Mouse (Mus musculus) C2C12 (cell line): ENCODE results near the gene Snx29. TPM values are rescaled to one million over a fixed set of nuclear protein-coding genes. Genes with fewer than 3 reads are reported as not detected.

Experiments used
- H3K27me3 ChIP-seq: one replicate; pipeline ENCODE4 v1.6.1; 2011; ENCODE audit not compliant: control insufficient read depth, insufficient read depth, insufficient read length
- H3K36me3 ChIP-seq: one replicate; pipeline ENCODE4 v1.6.1; 2011; ENCODE audit not compliant: control insufficient read depth, insufficient read depth
- H3K4me3 ChIP-seq: one replicate; pipeline ENCODE4 v1.5.1; 2011; ENCODE audit warnings: mild to moderate bottlenecking, control low read depth; ENCODE audit not compliant: poor library complexity, insufficient read depth, severe bottlenecking
- H3K79me2 ChIP-seq: one replicate; pipeline ENCODE4 v1.6.1; 2011; ENCODE audit not compliant: control insufficient read depth, insufficient read depth
- H3K79me3 ChIP-seq: one replicate; pipeline ENCODE4 v1.6.1; 2011; ENCODE audit warnings: low read depth, control low read depth
- H3ac ChIP-seq: one replicate; pipeline ENCODE3; 2011; ENCODE audit warnings: low read depth; ENCODE audit not compliant: control insufficient read depth, insufficient read length
- CEBPB ChIP-seq: IDR thresholded peaks from one replicate; pipeline ENCODE4 v1.6.1; 2011; ENCODE audit warnings: low read depth, mild to moderate bottlenecking, control low read depth, moderate library complexity
- CTCF ChIP-seq: IDR thresholded peaks from one replicate; pipeline ENCODE4 v1.5.1; 2011; ENCODE audit not compliant: control insufficient read depth, insufficient read depth, insufficient read length
- FOSL1 ChIP-seq: IDR thresholded peaks from one replicate; pipeline ENCODE4 v1.8.0; 2011; ENCODE audit warnings: mild to moderate bottlenecking, low read length; ENCODE audit not compliant: poor library complexity, insufficient read depth, severe bottlenecking
- MAX ChIP-seq: IDR thresholded peaks from one replicate; pipeline ENCODE4 v1.6.1; 2011; ENCODE audit warnings: mild to moderate bottlenecking, control low read depth
- MYOD1 ChIP-seq: IDR thresholded peaks from one replicate; pipeline ENCODE4 v1.6.1; 2011; ENCODE audit warnings: low read depth; ENCODE audit not compliant: control insufficient read depth, insufficient read length
- MYOG ChIP-seq: IDR thresholded peaks from one replicate; pipeline ENCODE4 v1.6.1; 2011; ENCODE audit not compliant: control insufficient read depth, insufficient read length; ENCODE audit errors: extremely low read depth
- USF1 ChIP-seq: IDR thresholded peaks from one replicate; pipeline ENCODE4 v1.6.1; 2011; ENCODE audit warnings: low read depth, mild to moderate bottlenecking, control low read depth, moderate library complexity
- polyA plus RNA-seq: library from polyadenylated mRNA; unstranded; fragments of >200 nt; fragmentation: generic; extraction: Trizol; gene quantifications from one replicate; pipeline ENCODE4 v1.2.1, GENCODE M21; 2012; ENCODE audit warnings: missing spikeins

Gene Snx29
- polyA plus RNA-seq, 1 experiment = 0.62 TPM

DNA sequence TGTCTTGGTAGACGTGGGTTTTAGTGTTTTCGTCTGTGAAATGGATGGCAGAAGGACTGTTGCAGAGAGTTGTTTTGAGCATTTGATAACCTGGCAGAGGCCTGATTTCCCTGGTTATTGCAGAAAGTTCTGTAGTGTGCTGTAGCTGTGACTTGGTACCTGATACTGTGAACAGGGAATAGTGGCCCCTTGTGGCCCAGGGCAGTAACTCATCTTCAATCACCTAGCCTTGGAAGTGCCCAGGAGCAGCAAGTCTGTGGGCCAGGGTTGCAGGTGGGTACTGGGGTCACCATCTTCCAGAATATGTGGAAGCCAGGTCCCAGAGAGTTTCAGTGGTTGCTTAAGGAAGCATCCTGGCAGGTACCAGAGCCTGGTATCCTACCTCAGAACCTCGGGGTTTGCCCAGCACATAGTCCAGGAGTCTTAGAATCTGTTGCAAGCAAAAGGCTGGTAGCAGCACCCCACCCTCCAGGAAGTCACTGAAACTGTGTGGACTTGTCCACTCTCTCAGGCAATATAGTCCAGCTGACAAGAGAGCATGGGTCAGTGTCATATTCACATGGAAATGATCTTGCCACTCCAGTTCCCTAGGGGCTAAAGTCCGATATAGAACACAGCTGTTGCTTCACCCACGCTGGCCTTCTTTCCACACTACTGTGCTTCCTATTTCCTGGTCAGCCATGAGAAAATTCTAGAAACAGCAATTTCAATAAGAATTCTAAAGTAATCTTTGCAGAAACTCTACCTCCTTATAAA, 281.1 kb downstream of the Snx29 start:
- no peak for TF ChIP-seq USF1
- no peak for TF ChIP-seq MAX
- H3K27me3 ChIP-seq = no peaks in the 10 kb centered on the region
- no peak overlapping the region for H3K4me3 ChIP-seq
- H3ac ChIP-seq = no peak overlapping the region
- H3K79me2 ChIP-seq = no peaks in the 10 kb centered on the region
- no peaks in the 10 kb centered on the region for H3K79me3 ChIP-seq
- no peaks in the 10 kb centered on the region for H3K36me3 ChIP-seq

- TF ChIP-seq CEBPB = no peak
- no peak for TF ChIP-seq MAX
- TF ChIP-seq CTCF = no peak
- TF ChIP-seq MYOG = no peak
- no peak for TF ChIP-seq FOSL1
- TF ChIP-seq USF1 = no peak
- no peak for TF ChIP-seq MYOD1
- no peaks in the 10 kb centered on the region for H3K27me3 ChIP-seq
- H3K4me3 ChIP-seq = no peak overlapping the region
- H3K79me3 ChIP-seq = no peaks in the 10 kb centered on the region
- no peaks in the 10 kb centered on the region for H3K36me3 ChIP-seq
- H3K79me2 ChIP-seq = no peaks in the 10 kb centered on the region
- no peak overlapping the region for H3ac ChIP-seq
Observed at GRCm38 (mm10) chr16:11612526-11613126, 289.9 kb downstream of the Snx29 start.

GRCm38 (mm10) chr16:11614401-11615014, 291.8 kb downstream of the Snx29 start:
- H3ac ChIP-seq = no peak overlapping the region
- no peaks in the 10 kb centered on the region for H3K36me3 ChIP-seq
- H3K79me3 ChIP-seq = no peaks in the 10 kb centered on the region
- H3K79me2 ChIP-seq = no peaks in the 10 kb centered on the region
- TF ChIP-seq FOSL1 = no peak
- no peak for TF ChIP-seq MYOG
- TF ChIP-seq CEBPB = no peak
- no peak for TF ChIP-seq MAX
- no peak for TF ChIP-seq USF1
- TF ChIP-seq CTCF = no peak
- no peak for TF ChIP-seq MYOD1
- no peaks in the 10 kb centered on the region for H3K27me3 ChIP-seq
- no peak overlapping the region for H3K4me3 ChIP-seq

DNA sequence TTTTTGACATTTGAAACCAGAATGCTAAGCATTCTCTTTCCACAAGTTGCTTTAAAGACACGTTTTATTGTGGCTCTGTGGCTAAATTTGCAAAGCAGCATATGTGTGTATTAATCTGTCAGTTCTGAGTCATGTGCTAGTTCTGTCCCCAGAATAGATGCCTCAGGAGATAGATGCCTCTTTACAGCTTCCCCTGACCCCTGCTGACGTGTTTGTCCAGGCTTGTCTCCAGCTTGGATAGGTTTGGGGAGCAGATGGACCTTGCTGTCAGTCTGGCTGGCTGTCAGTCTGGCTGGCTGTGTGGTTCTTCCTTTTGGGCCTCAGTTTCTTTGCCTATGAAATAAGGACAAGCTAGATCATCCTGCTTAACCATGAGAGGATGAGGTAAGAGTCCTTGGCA, 292.9 kb downstream of the Snx29 start:
- TF ChIP-seq MYOD1 (no peak), USF1 (peak; percentile 25)
- H3K4me3 ChIP-seq = no peak overlapping the region
- no peaks in the 10 kb centered on the region for H3K27me3 ChIP-seq
- H3K36me3 ChIP-seq = no peaks in the 10 kb centered on the region
- no peak overlapping the region for H3ac ChIP-seq
- no peaks in the 10 kb centered on the region for H3K79me2 ChIP-seq
- no peaks in the 10 kb centered on the region for H3K79me3 ChIP-seq

- TF ChIP-seq MAX (no peak), MYOD1 (peak; percentile 6), MYOG (no peak)
Observed at GRCm38 (mm10) chr16:11619951-11620350, 297.2 kb downstream of the Snx29 start.

DNA sequence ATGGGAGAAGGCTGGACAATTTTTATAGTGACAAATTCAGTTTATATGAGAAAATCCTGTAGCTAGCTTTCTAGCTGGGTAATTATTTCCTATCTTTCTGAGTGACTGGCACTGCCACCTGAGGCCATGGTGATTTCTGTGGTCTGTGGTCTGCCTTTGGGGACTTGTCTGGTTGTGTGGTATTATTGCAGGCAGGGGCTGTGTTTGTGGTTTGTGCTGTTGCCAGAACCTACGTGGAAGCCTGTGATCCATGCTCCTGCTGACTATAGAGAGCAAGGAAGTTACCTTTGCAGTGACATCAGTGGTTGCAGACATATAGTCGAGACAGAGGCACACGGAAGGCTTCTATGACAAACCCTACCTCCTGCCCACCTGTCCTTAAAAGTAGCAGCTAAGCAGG, 298.3 kb downstream of the Snx29 start:
- TF ChIP-seq MYOD1 (peak; percentile 89), USF1 (no peak)
- H3K79me2 ChIP-seq = no peaks in the 10 kb centered on the region
- H3K4me3 ChIP-seq = no peak overlapping the region
- H3K36me3 ChIP-seq = no peaks in the 10 kb centered on the region
- no peaks in the 10 kb centered on the region for H3K79me3 ChIP-seq
- H3K27me3 ChIP-seq = no peaks in the 10 kb centered on the region
- no peak overlapping the region for H3ac ChIP-seq

More at GRCm38 (mm10) chr16:11619951-11620350, 297.2 kb downstream of the Snx29 start:
- Histone ChIP-seq H3K4me3 (no peak overlapping the region), H3K36me3 (no peaks in the 10 kb centered on the region), H3K79me3 (no peaks in the 10 kb centered on the region), H3ac (no peak overlapping the region), H3K79me2 (no peaks in the 10 kb centered on the region), H3K27me3 (no peaks in the 10 kb centered on the region)
